Mouse (Mus musculus) heart, embryonic 14.5 days (tissue): Measurements from ENCODE around the gene Nfil3. TPM values are rescaled to one million over a fixed set of nuclear protein-coding genes. Genes with fewer than 3 reads are reported as not detected.

Experiments used
- ATAC-seq: fragments of 200-750 bp; cut with Nextera tagmentation; 2 replicates; pipeline ENCODE4 v1.8.0; 2017; ENCODE audit warnings: low read depth, moderate TSS enrichment; ENCODE audit not compliant: insufficient number of reproducible peaks, insufficient read depth, low FRiP score
- H3K27ac ChIP-seq, 2 experiments: fragments of 200-500 bp in 1 of 2; fragments of 300-500 bp in 1 of 2; sonication (generic) in 1 of 2; replicated peaks in 1 of 2; 2 replicates each; pipeline ENCODE4 v1.5.1; 2012 to 2014; ENCODE audit warnings: low read depth in 2 of 2, low read length in 2 of 2, control low read depth in 1 of 2, mild to moderate bottlenecking in 1 of 2, mixed read lengths in 1 of 2; ENCODE audit not compliant: control insufficient read depth in 1 of 2, insufficient read depth in 1 of 2
- H3K27me3 ChIP-seq: fragments of 300-500 bp; sonication (generic); 2 replicates; pipeline ENCODE4 v1.6.1; 2014; ENCODE audit warnings: mild to moderate bottlenecking, low read length, control low read depth; ENCODE audit not compliant: control insufficient read depth, insufficient read depth
- H3K36me3 ChIP-seq: fragments of 300-500 bp; sonication (generic); 2 replicates; pipeline ENCODE4 v1.6.1; 2014; ENCODE audit warnings: mild to moderate bottlenecking, control low read depth, low read length, mixed read lengths; ENCODE audit not compliant: control insufficient read depth, insufficient read depth
- H3K4me1 ChIP-seq, 2 experiments: fragments of 200-500 bp in 1 of 2; fragments of 300-500 bp in 1 of 2; sonication (generic) in 1 of 2; 2 replicates each; pipeline ENCODE4 v1.6.1; 2012 to 2014; ENCODE audit warnings: low read length in 2 of 2, control low read depth in 1 of 2, mixed read lengths in 1 of 2; ENCODE audit not compliant: control insufficient read depth in 2 of 2, insufficient read depth in 2 of 2
- H3K4me2 ChIP-seq: fragments of 300-500 bp; sonication (generic); 2 replicates; pipeline ENCODE4 v1.6.1; 2014; ENCODE audit warnings: mild to moderate bottlenecking, low read length
- H3K4me3 ChIP-seq, 2 experiments: fragments of 200-500 bp in 1 of 2; fragments of 300-500 bp in 1 of 2; sonication (generic) in 1 of 2; 2 replicates each; pipeline ENCODE4 v1.5.1; 2012 to 2014; ENCODE audit warnings: low read length in 2 of 2, mild to moderate bottlenecking in 2 of 2, control low read depth in 1 of 2, low read depth in 1 of 2, moderate library complexity in 1 of 2; ENCODE audit not compliant: control insufficient read depth in 1 of 2, insufficient read depth in 1 of 2
- H3K9ac ChIP-seq: fragments of 300-500 bp; sonication (generic); 2 replicates; pipeline ENCODE4 v1.6.1; 2014; ENCODE audit warnings: mild to moderate bottlenecking, low read length
- H3K9me3 ChIP-seq: fragments of 300-500 bp; sonication (generic); 2 replicates; pipeline ENCODE4 v1.6.1; 2016; ENCODE audit warnings: low read length, control low read depth; ENCODE audit not compliant: control insufficient read depth
- WGBS: fragments of 180-500 bp; shearing (Covaris S2); extraction: QIAGEN DNeasy Blood & Tissue Kit; methylation state at CpG from one replicate; pipeline ENCODE4 v1.1.7; 2014; 5-methylcytosine and 5-hydroxymethylcytosine counted together
- polyA plus RNA-seq: library from polyadenylated mRNA; unstranded; fragments of >200 nt; fragmentation: Nextera tagmentation; extraction: Ambion mirVana; gene quantifications from 2 replicates; pipeline ENCODE4 v1.2.1, GENCODE M21; 2014

Gene Nfil3
- polyA plus RNA-seq, 1 experiment from 2014 or later = 41.0 TPM

- WGBS = 16% methylated on average over 16 of the region's 16 CpGs
- peak overlapping the region; percentile 99 for H3K4me2 ChIP-seq
- no peaks in the 10 kb centered on the region for H3K9me3 ChIP-seq
- H3K4me3 ChIP-seq = peak overlapping the region; percentile 2 to 98; a peak in 2 of 4 replicates
- no peak for ATAC-seq
- peak overlapping the region; percentile 23 to 98 for H3K27ac ChIP-seq
- H3K36me3 ChIP-seq = no peaks in the 10 kb centered on the region
- peaks cover 19 to 55% of the 10 kb centered on the region in 2 experiments for H3K4me1 ChIP-seq
- H3K27me3 ChIP-seq = no peaks in the 10 kb centered on the region
- peak overlapping the region; percentile 97 for H3K9ac ChIP-seq
Observed at GRCm38 (mm10) chr13:52976510-52977220, 4.2 kb downstream of the Nfil3 start.

- H3K4me2 ChIP-seq = peak overlapping the region; percentile 99
- 45% methylated on average over 8 of the region's 8 CpGs for WGBS
- no peak for ATAC-seq
Observed at GRCm38 (mm10) chr13:52976130-52976509, 4.8 kb downstream of the Nfil3 start.

GRCm38 (mm10) chr13:52974676-52975075, 6.2 kb downstream of the Nfil3 start:
- H3K9ac ChIP-seq = no peak overlapping the region
- H3K4me1 ChIP-seq = peaks cover 27 to 68% of the 10 kb centered on the region in 2 experiments
- no peaks in the 10 kb centered on the region for H3K9me3 ChIP-seq
- no peak overlapping the region for H3K4me2 ChIP-seq
- H3K4me3 ChIP-seq = no peak overlapping the region
- no peaks in the 10 kb centered on the region for H3K36me3 ChIP-seq
- 43% methylated on average over 3 of the region's 3 CpGs for WGBS
- no peak for ATAC-seq
- no peaks in the 10 kb centered on the region for H3K27me3 ChIP-seq
- peak overlapping the region in 1 of 2 experiments; percentile 38; a peak in 1 of 4 replicates for H3K27ac ChIP-seq

More at GRCm38 (mm10) chr13:52976130-52976509, 4.8 kb downstream of the Nfil3 start:
- peak overlapping the region in 1 of 2 experiments; percentile 98; a peak in 1 of 4 replicates for H3K4me3 ChIP-seq
- H3K27me3 ChIP-seq = no peaks in the 10 kb centered on the region
- H3K9ac ChIP-seq = peak overlapping the region; percentile 97
- peaks cover 22 to 56% of the 10 kb centered on the region in 2 experiments for H3K4me1 ChIP-seq
- H3K9me3 ChIP-seq = no peaks in the 10 kb centered on the region
- H3K36me3 ChIP-seq = no peaks in the 10 kb centered on the region
- peak overlapping the region; percentile 23 to 98; a peak in 2 of 4 replicates for H3K27ac ChIP-seq

- Histone ChIP-seq H3K27me3 (no peaks in the 10 kb centered on the region), H3K27ac (no peak overlapping the region), H3K4me1 (peaks cover 27 to 68% of the 10 kb centered on the region in 2 experiments), H3K36me3 (peaks cover 6% of the 10 kb centered on the region), H3K9me3 (no peaks in the 10 kb centered on the region), H3K9ac (no peak overlapping the region), H3K4me2 (no peak overlapping the region), H3K4me3 (no peak overlapping the region)
- 53% methylated on average over 10 of the region's 10 CpGs for WGBS
- no peak for ATAC-seq
Observed at GRCm38 (mm10) chr13:52973427-52973826, 7.4 kb downstream of the Nfil3 start.

GRCm38 (mm10) chr13:52972626-52973025, 8.2 kb downstream of the Nfil3 start:
- H3K27me3 ChIP-seq = no peaks in the 10 kb centered on the region
- peaks cover 14% of the 10 kb centered on the region for H3K36me3 ChIP-seq
- H3K27ac ChIP-seq = no peak overlapping the region
- H3K4me1 ChIP-seq = peaks cover 27 to 65% of the 10 kb centered on the region in 2 experiments
- H3K4me2 ChIP-seq = no peak overlapping the region
- no peak overlapping the region for H3K9ac ChIP-seq
- no peak for ATAC-seq
- no peak overlapping the region for H3K4me3 ChIP-seq
- no peaks in the 10 kb centered on the region for H3K9me3 ChIP-seq
- WGBS = 86% methylated on average over 3 of the region's 3 CpGs

GRCm38 (mm10) chr13:52970876-52971275, 10.0 kb downstream of the Nfil3 start:
- no peak overlapping the region for H3K4me3 ChIP-seq
- H3K9me3 ChIP-seq = no peaks in the 10 kb centered on the region
- H3K4me2 ChIP-seq = no peak overlapping the region
- no peaks in the 10 kb centered on the region for H3K27me3 ChIP-seq
- no peak for ATAC-seq
- H3K4me1 ChIP-seq = peaks cover 18 to 48% of the 10 kb centered on the region in 2 experiments
- peaks cover 31% of the 10 kb centered on the region for H3K36me3 ChIP-seq
- H3K27ac ChIP-seq = no peak overlapping the region
- 60% methylated on average over 6 of the region's 6 CpGs for WGBS
- H3K9ac ChIP-seq = no peak overlapping the region

GRCm38 (mm10) chr13:52962922-52963321, 18.0 kb downstream of the Nfil3 start:
- H3K4me3 ChIP-seq = no peak overlapping the region
- H3K9ac ChIP-seq = no peak overlapping the region
- no peak overlapping the region for H3K27ac ChIP-seq
- no peaks in the 10 kb centered on the region for H3K9me3 ChIP-seq
- H3K27me3 ChIP-seq = no peaks in the 10 kb centered on the region
- ATAC-seq = no peak
- H3K36me3 ChIP-seq = peaks cover 35% of the 10 kb centered on the region
- H3K4me1 ChIP-seq = no peaks in the 10 kb centered on the region
- H3K4me2 ChIP-seq = no peak overlapping the region
- 85% methylated on average over 4 of the region's 4 CpGs for WGBS
